Mouse (Mus musculus): Measurements from ENCODE around the gene Mxra7.

The Mxra7 gene

DNA sequence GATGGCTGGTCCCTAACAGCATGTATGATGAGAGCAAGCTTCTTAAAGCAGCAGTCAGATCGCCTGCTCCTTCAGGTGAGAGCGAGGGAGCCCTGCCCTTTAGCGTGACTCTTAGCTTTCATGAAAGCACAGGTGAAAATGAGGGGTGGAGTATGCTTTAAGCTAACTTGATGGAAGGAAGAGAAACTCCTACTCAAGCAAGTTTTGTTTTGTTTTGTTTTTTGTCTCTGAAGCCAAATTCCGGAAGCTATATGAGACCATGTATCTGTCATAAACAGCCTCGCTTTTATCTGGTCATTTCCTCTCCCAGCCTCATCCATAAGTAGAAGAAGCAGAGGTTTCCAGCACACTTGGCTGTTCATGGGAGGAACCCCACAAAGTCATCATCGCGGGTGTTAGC is 52.4 kb downstream of the Mxra7 start, which contains the start of gene St6galnac1:
Gene St6galnac1 (minus strand): TSS at position 101 of the 400 bp plus-strand sequence.
- no peak for DNase-seq (ENCODE audit: low read depth)

DNA sequence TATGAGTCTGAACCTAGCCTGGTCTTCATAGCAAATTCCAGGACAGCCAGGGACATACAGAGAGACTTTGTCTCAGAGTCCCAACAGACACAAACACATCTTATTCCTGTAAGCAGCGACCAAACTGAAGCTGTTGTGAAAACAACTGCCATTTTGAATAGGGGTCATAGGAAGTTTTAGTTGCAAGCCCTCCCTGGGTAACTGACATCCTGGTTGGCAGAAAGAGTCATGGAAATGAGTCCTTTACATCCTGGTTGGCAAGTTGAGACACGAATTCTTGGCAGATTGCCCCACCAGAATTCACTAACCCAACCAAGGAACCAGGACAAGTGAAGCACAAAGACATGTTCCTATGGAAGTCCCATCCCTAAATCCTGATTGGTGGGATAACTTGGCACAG is 54.6 kb downstream of the Mxra7 start:
- no peak for DNase-seq (ENCODE audit: low read depth)

DNA sequence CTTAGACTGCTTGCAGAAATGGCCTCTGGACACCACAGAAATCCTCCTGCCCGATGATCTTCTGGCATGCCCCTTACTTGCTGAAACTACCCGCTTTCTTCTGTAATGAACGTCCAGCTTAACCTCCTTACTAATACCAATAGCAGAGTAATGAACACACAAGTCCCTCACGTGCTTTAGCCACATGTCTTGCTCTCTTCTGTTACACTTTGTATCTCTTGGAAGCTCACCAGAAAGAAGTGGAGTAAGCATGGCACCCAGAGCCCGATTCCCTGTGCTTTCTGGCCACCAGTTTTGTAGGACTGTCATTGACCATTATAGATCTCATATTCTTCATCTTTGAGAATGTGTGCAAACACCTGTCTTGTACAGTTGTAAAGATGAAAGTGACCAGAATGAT is 58.0 kb downstream of the Mxra7 start:
- no peak for DNase-seq (ENCODE audit: low read depth)

DNA sequence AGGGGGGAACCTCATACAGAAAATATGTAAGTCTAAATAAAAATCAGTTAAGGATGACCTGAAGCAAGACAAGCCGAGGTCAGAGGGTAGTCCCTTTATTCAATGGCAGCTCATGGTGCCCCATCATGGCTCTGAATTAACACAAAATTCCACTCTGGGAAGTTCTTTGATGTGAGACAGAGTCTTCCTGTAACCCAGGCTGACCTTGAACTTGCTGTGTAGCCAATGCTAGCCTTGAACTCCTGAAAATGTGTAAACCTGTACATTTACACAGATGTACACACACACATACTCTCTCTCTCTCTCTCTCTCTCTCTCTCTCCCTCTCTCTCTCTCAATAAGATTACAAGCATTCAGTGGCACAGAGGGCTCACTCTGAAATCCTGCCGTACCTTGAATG is 62.9 kb downstream of the Mxra7 start:
- DNase-seq (ENCODE audit: low read depth) = no peak

DNA sequence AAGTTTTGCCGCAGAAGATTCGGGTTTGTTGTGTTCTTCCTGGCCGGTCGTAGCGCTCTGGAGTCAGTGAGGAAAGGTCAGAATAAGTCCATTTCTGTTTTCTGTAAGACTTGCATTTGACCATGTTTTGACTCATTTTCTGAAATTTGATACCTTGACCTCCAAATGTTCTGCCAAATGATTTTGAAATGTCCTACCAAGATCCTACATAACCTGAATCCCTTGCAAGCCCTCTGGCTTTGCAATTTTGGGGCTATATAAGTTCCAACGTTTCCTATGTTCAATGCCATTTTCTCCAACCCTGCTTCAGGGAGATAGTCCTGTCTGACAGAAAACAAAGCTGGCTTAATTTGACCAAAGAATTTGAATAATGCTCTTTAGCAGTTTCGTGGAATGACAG is 63.5 kb downstream of the Mxra7 start:
- no peak for DNase-seq (ENCODE audit: low read depth)

DNA sequence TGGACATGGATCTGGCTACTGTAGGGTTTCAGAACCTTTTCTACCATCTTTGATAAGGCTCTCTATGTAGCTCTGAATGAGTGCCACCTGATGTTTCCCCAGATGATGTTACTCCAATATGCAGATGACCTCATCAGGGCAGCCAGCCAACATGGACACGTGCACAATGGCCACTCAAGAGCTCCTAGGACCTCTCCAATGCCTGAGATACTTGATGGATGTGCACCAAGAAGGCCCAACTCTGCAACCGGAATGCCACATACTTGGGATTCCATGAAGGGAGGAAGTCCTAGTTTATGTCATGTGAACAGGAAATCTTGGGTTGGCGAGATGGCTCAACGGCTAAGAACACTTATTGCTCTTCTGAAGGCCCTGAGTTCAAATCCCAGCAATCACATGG is 72.7 kb downstream of the Mxra7 start:
- no peak for DNase-seq (ENCODE audit: low read depth)

DNA sequence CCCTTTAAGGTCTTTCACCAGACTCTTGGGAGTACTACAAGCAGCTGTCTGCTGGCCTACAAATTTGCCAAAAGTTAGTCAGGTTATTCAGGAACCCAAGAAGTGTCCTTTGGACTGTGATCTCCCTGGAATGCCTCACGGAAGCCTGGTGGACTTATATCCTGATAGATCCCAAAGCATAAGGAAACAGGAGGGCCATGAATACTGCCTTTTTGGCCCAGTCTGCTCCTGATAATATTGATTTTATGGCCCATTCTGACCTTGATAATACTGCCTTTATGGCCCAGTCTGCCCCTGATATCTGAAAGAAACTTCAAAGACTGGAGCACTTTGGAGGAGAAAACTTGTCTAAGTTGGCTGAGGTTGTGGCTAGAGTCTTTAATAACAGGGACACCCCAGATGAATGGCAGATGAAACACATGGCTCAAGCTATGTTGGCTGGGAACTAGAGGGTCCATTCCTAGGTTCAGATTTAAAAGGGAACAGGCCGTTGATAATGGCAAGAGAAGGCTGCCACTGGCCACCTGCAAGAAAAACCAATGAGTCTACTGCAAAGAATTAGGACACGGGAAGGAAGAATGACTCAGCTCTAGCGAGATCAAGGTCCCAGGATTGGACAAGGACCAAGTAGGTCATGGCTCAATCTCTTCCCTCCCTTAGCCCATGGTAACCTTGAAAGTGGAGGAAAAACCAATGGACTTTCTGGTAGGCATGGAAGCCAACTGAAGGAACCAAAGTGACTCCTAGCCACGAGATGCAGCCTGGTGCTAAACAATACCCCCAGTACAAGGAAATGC is 74.0 kb downstream of the Mxra7 start:
- DNase-seq (ENCODE audit: low read depth) = no peak
